Mouse (Mus musculus) heart, adult 11 months (tissue): ENCODE results near the gene Celsr1.

Source experiments
- DNase-seq: peaks from one replicate; pipeline ENCODE4 v3.0.0; 2022

The Celsr1 gene

GRCm38 (mm10) chr15:86034021-86034523, 495 bp upstream of the Celsr1 start:
- DNase-seq: no peak

GRCm38 (mm10) chr15:86032811-86033190, 776 bp downstream of the Celsr1 start:
- no peak for DNase-seq

- DNase-seq: no peak
Measured at GRCm38 (mm10) chr15:86029981-86030380, 3.6 kb downstream of the Celsr1 start.

- DNase-seq: no peak
Measured at GRCm38 (mm10) chr15:86027871-86028270, 5.7 kb downstream of the Celsr1 start.

GRCm38 (mm10) chr15:86021971-86022370, 11.6 kb downstream of the Celsr1 start:
- no peak for DNase-seq

- DNase-seq: no peak
Measured at GRCm38 (mm10) chr15:86021301-86021700, 12.3 kb downstream of the Celsr1 start.

- DNase-seq: no peak
Measured at GRCm38 (mm10) chr15:86020008-86020407, 13.6 kb downstream of the Celsr1 start.

GRCm38 (mm10) chr15:86018753-86019512, 14.6 kb downstream of the Celsr1 start:
- no peak for DNase-seq

GRCm38 (mm10) chr15:86017336-86017735, 16.2 kb downstream of the Celsr1 start:
- no peak for DNase-seq

- no peak for DNase-seq
Measured at GRCm38 (mm10) chr15:86015860-86016541, 17.6 kb downstream of the Celsr1 start.

GRCm38 (mm10) chr15:86015026-86015425, 18.6 kb downstream of the Celsr1 start:
- DNase-seq: no peak

GRCm38 (mm10) chr15:86013656-86014055, 19.9 kb downstream of the Celsr1 start:
- no peak for DNase-seq

GRCm38 (mm10) chr15:86013130-86013529, 20.4 kb downstream of the Celsr1 start:
- DNase-seq: no peak

GRCm38 (mm10) chr15:86007690-86008121, 25.9 kb downstream of the Celsr1 start:
- DNase-seq: peak; percentile 92

- DNase-seq: peak; percentile 93
Measured at GRCm38 (mm10) chr15:86005691-86006525, 27.7 kb downstream of the Celsr1 start.

- no peak for DNase-seq
Measured at GRCm38 (mm10) chr15:86004048-86004447, 29.5 kb downstream of the Celsr1 start.

- no peak for DNase-seq
Measured at GRCm38 (mm10) chr15:86000706-86001292, 32.8 kb downstream of the Celsr1 start.

GRCm38 (mm10) chr15:85998525-85999230, 34.9 kb downstream of the Celsr1 start:
- no peak for DNase-seq

GRCm38 (mm10) chr15:85996031-85996765, 37.4 kb downstream of the Celsr1 start:
- DNase-seq: no peak

- no peak for DNase-seq
Measured at GRCm38 (mm10) chr15:85994906-85995608, 38.5 kb downstream of the Celsr1 start.
